Mouse (Mus musculus): Measurements from ENCODE around the gene U90926.

The U90926 gene

GRCm38 (mm10) chr5:92215308-92215707 lies at the start of gene U90926:
U90926 (minus strand) TSS chr5:92215408.
- WGBS, result 93% methylated on average over 4 of the region's 4 CpGs

- WGBS, result 31% methylated on average over 4 of the region's 4 CpGs
Observed at GRCm38 (mm10) chr5:92263761-92264359, 48.7 kb upstream of the U90926 start.

- WGBS, result 93% methylated on average over 8 of the region's 8 CpGs
Observed at GRCm38 (mm10) chr5:92262646-92263045, 47.4 kb upstream of the U90926 start.

GRCm38 (mm10) chr5:92256218-92256617 lies 41.0 kb upstream of the U90926 start, which contains the start of gene Ppef2:
Ppef2 (minus strand) TSS chr5:92256278.
- 45% methylated on average over 6 of the region's 6 CpGs for WGBS

GRCm38 (mm10) chr5:92254476-92254875 lies 39.3 kb upstream of the U90926 start:
- WGBS, result 80% methylated on average over 6 of the region's 6 CpGs

GRCm38 (mm10) chr5:92252797-92253343 lies 37.7 kb upstream of the U90926 start:
- WGBS, result 16% methylated on average over 18 of the region's 18 CpGs

GRCm38 (mm10) chr5:92252031-92252430 lies 36.8 kb upstream of the U90926 start:
- WGBS, result 91% methylated on average over 6 of the region's 6 CpGs

GRCm38 (mm10) chr5:92248614-92249013 lies 33.4 kb upstream of the U90926 start:
- 92% methylated on average over 11 of the region's 11 CpGs for WGBS

- WGBS, result 92% methylated on average over 9 of the region's 9 CpGs
Observed at GRCm38 (mm10) chr5:92245483-92245882, 30.3 kb upstream of the U90926 start.

- WGBS, result over 99% methylated on average over 2 of the region's 2 CpGs
Observed at GRCm38 (mm10) chr5:92244900-92245299, 29.7 kb upstream of the U90926 start.

GRCm38 (mm10) chr5:92240769-92241168 lies 25.6 kb upstream of the U90926 start:
- WGBS, result 49% methylated on average over 12 of the region's 12 CpGs

- 34% methylated on average over 29 of the region's 29 CpGs for WGBS
Observed at GRCm38 (mm10) chr5:92239333-92240232, 24.4 kb upstream of the U90926 start.

- WGBS, result 68% methylated on average over 5 of the region's 5 CpGs
Observed at GRCm38 (mm10) chr5:92234939-92235557, 19.8 kb upstream of the U90926 start.

GRCm38 (mm10) chr5:92233366-92233765 lies 18.2 kb upstream of the U90926 start:
- WGBS, result 94% methylated on average over 4 of the region's 4 CpGs

GRCm38 (mm10) chr5:92231836-92232235 lies 16.6 kb upstream of the U90926 start:
- WGBS, result 85% methylated on average over 10 of the region's 10 CpGs

GRCm38 (mm10) chr5:92230306-92230705 lies 15.1 kb upstream of the U90926 start:
- WGBS, result 93% methylated on average over 11 of the region's 11 CpGs

- 91% methylated on average over 3 of the region's 3 CpGs for WGBS
Observed at GRCm38 (mm10) chr5:92229514-92229913, 14.3 kb upstream of the U90926 start.

- 39% methylated on average over 10 of the region's 10 CpGs for WGBS
Observed at GRCm38 (mm10) chr5:92228776-92229175, 13.6 kb upstream of the U90926 start.

GRCm38 (mm10) chr5:92227782-92228181 lies 12.6 kb upstream of the U90926 start:
- 69% methylated on average over 7 of the region's 7 CpGs for WGBS

GRCm38 (mm10) chr5:92220287-92220902 lies 5.2 kb upstream of the U90926 start:
- WGBS, result 91% methylated on average over 8 of the region's 8 CpGs

- WGBS, result 68% methylated on average over 6 of the region's 6 CpGs
Observed at GRCm38 (mm10) chr5:92219826-92220225, 4.6 kb upstream of the U90926 start.
